In the genomic region with DNA sequence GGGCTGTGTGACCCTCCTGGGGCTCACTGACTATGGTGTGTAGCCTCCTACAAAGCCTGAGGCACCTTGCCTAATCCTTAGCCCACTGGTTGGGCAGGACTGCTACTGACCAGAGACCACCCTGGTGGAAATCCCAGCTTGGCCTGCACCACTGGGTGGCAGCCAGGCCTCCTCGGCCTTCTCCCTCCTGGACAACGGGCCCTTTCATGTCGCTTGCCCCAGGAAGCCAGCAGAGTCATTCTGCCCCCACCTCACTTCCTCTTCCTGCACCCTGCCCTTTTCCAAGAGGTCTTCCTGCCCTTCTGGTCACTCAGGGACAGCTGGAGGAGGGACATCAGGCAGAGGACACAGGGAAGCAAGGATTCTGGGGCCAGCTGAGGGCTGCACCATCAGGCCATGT, we compare ENCODE assay signal across 11 mouse cellular contexts.
DNase-seq lines count a peak whose midpoint lies in the region; ATAC-seq and TF ChIP-seq lines count a peak whose summit lies in the region.
"Had no signal": no experiment of that assay in that cellular context is flagged by ENCODE, and none has a peak within 500 bp of the region (broad histone marks: within the 10 kb centered on the region; RNA-seq: fewer than 3 reads in every experiment).

No protein-coding gene starts in this region.

- no peak for TF ChIP-seq POLR2A in lung, adult 2 months (IDR thresholded peaks at IDR 0.05; ENCODE audit: borderline replicate concordance, extremely low read depth, low read depth, low read length)

- no peaks in the 10 kb centered on the region for H3K27me3 ChIP-seq in kidney, embryonic 16.5 days (ENCODE audit: insufficient read depth, low read length)
- H3K27me3 ChIP-seq: hindbrain, embryonic 15.5 days; stomach, embryonic 15.5 days had no signal

- no peak for ATAC-seq in kidney, embryonic 16.5 days (ENCODE audit: low FRiP score, low TSS enrichment)

- WGBS in lung, adult 2 months = 32% methylated on average over 3 of the region's 3 CpGs
- WGBS in kidney, embryonic 16.5 days = 47% methylated on average over 3 of the region's 3 CpGs

- no peaks in the 10 kb centered on the region for H3K36me3 ChIP-seq in kidney, embryonic 16.5 days (ENCODE audit: insufficient read depth, low read length)
- H3K36me3 ChIP-seq: hindbrain, embryonic 15.5 days; stomach, embryonic 15.5 days had no signal

- H3K4me2 ChIP-seq in kidney, embryonic 16.5 days (replicated peaks; ENCODE audit: low read depth, low read length) = no peak overlapping the region
- H3K4me2 ChIP-seq: hindbrain, embryonic 15.5 days; stomach, embryonic 15.5 days had no signal

- peaks cover 21% of the 10 kb centered on the region for H3K4me1 ChIP-seq in lung, adult 2 months (ENCODE audit: control insufficient read depth, insufficient read depth, low read length)
- H3K4me1 ChIP-seq in kidney, embryonic 16.5 days (ENCODE audit: insufficient read depth, low read length) = peaks cover 34% of the 10 kb centered on the region

- no peak for TF ChIP-seq CTCF in lung, adult 2 months (IDR thresholded peaks at IDR 0.05; ENCODE audit: insufficient read depth, low read length)

- peak; percentile 52 for DNase-seq in adrenal gland, postnatal 10 days
- no peak for DNase-seq in adrenal gland, adult 8-10 months
- peak; percentile 51 to 69 for DNase-seq in lung, adult 18-20 months
- no peak for DNase-seq in lung, adult 2 months
- peak; percentile 57 to 74 for DNase-seq in lung, postnatal 4 days
- no peak for DNase-seq in urinary bladder, adult 2 months (ENCODE audit: low spot score)
- no peak for DNase-seq in frontal cortex, postnatal 14 days (ENCODE audit: low spot score in 2 of 2)

- H3K9me3 ChIP-seq in kidney, embryonic 16.5 days (ENCODE audit: low read length) = no peaks in the 10 kb centered on the region
- H3K9me3 ChIP-seq: hindbrain, embryonic 15.5 days; stomach, embryonic 15.5 days had no signal

- no peak overlapping the region for H3K4me3 ChIP-seq in lung, adult 2 months (replicated peaks; ENCODE audit: extremely low read depth, low read depth, low read length)
- no peak overlapping the region for H3K4me3 ChIP-seq in kidney, embryonic 16.5 days (ENCODE audit: low read length)
- H3K4me3 ChIP-seq: hindbrain, embryonic 15.5 days; myocyte; stomach, embryonic 15.5 days had no signal

- H3K27ac ChIP-seq in kidney, embryonic 16.5 days (ENCODE audit: low read length) = no peak overlapping the region
- H3K27ac ChIP-seq: hindbrain, embryonic 15.5 days; stomach, embryonic 15.5 days had no signal

- 0 out of 2 replicates have a peak overlapping the region, but pooled peaks have one; percentile 36 for H3K9ac ChIP-seq in kidney, embryonic 16.5 days (replicated peaks; ENCODE audit: low read length)
- H3K9ac ChIP-seq: hindbrain, embryonic 15.5 days; stomach, embryonic 15.5 days had no signal

Comparison
In these comparisons a context has a peak if more than half of its experiments do, and no peak if none do; other contexts are left out.
1. DNase-seq: peak in adrenal gland, postnatal 10 days (single experiment), lung, adult 18-20 months (2 of 2) and lung, postnatal 4 days (2 of 2); none in adrenal gland, adult 8-10 months (single experiment), lung, adult 2 months (single experiment), urinary bladder, adult 2 months (single experiment) and frontal cortex, postnatal 14 days (0 of 2).